7 mouse cellular contexts compared by ENCODE assay signal in genomic region chr17:33686760-33687159, GRCm38 (mm10). TPM values are rescaled to one million over a fixed set of nuclear protein-coding genes. Genes with fewer than 3 reads are reported as not detected.
DNase-seq lines count a peak whose midpoint lies in the region; ATAC-seq and TF ChIP-seq lines count a peak whose summit lies in the region.

TSS of gene Hnrnpm (minus strand) at chr17:33686860.

- TF ChIP-seq RAD21 in MEL (IDR thresholded peaks at IDR 0.05; ENCODE audit: low read depth, low read length): no peak

- 98% methylated on average over 1 of the region's 1 CpGs for WGBS in forebrain, embryonic 15.5 days
- WGBS in hindbrain, embryonic 13.5 days: 86% methylated on average over 1 of the region's 1 CpGs
- WGBS in liver, embryonic 15.5 days (ENCODE audit: insufficient replicate concordance): 76% methylated on average over 1 of the region's 1 CpGs

- no peak for TF ChIP-seq EP300 in MEL (IDR thresholded peaks at IDR 0.05; ENCODE audit: low read depth in 1 of 2, low read length in 2 of 2)

- peak within 1 kb of the TSS; percentile 61; the same call in 1 of the 2 replicates for H3K27ac ChIP-seq in MEL (ENCODE audit: control insufficient read depth, low read depth, low read length)
- H3K27ac ChIP-seq in forebrain, embryonic 15.5 days (replicated peaks): peak within 1 kb of the TSS; percentile 96
- H3K27ac ChIP-seq in hindbrain, embryonic 13.5 days: peak within 1 kb of the TSS; percentile 97
- H3K27ac ChIP-seq in liver, embryonic 15.5 days (replicated peaks): peak within 1 kb of the TSS; percentile 91

- H3K79me2 ChIP-seq in MEL (ENCODE audit: control insufficient read depth, insufficient read depth, low read length, poor library complexity): peaks cover 33% of the 10 kb centered on the region

- H3K9me3 ChIP-seq in E14TG2a.4 (ENCODE audit: low read length): no peaks in the 10 kb centered on the region
- no peaks in the 10 kb centered on the region for H3K9me3 ChIP-seq in MEL (replicated peaks; ENCODE audit: insufficient read depth, low read length)
- H3K9me3 ChIP-seq in forebrain, embryonic 15.5 days: no peaks in the 10 kb centered on the region
- no peaks in the 10 kb centered on the region for H3K9me3 ChIP-seq in hindbrain, embryonic 13.5 days
- no peaks in the 10 kb centered on the region for H3K9me3 ChIP-seq in liver, embryonic 15.5 days (replicated peaks)

- peak within 1 kb of the TSS; percentile 66 for H3K9ac ChIP-seq in MEL (ENCODE audit: control insufficient read depth, low read depth, low read length, poor library complexity, severe bottlenecking)
- H3K9ac ChIP-seq in forebrain, embryonic 15.5 days (replicated peaks): peak within 1 kb of the TSS; percentile 88
- H3K9ac ChIP-seq in hindbrain, embryonic 13.5 days: peak within 1 kb of the TSS; percentile 93; the same call in 1 of the 2 replicates
- H3K9ac ChIP-seq in liver, embryonic 15.5 days: no peak within 1 kb of the TSS

- no peak for TF ChIP-seq CTCF in E14TG2a.4 (conservative IDR thresholded peaks at IDR 0.05; ENCODE audit: low read length)
- TF ChIP-seq CTCF in MEL (IDR thresholded peaks at IDR 0.05 in 2 of 3, conservative IDR thresholded peaks at IDR 0.05 in 1 of 3; ENCODE audit: control insufficient read depth in 1 of 3, insufficient read depth in 1 of 3, low read depth in 2 of 3, low read length in 3 of 3, poor library complexity in 1 of 3, severe bottlenecking in 1 of 3): no peak

- peak within 1 kb of the TSS; percentile 64 for H3K4me2 ChIP-seq in forebrain, embryonic 15.5 days (replicated peaks)
- H3K4me2 ChIP-seq in hindbrain, embryonic 13.5 days: peak within 1 kb of the TSS; percentile 99
- peak within 1 kb of the TSS; percentile 85 for H3K4me2 ChIP-seq in liver, embryonic 15.5 days

- H3K36me3 ChIP-seq in E14TG2a.4 (ENCODE audit: insufficient read depth, low read length) (peaks cover 33% of the 10 kb centered on the region), MEL (ENCODE audit: control insufficient read depth in 1 of 2, insufficient read depth in 2 of 2, low read length in 2 of 2) (peaks cover 0 to 28% of the 10 kb centered on the region in 2 experiments; a peak in 2 of 4 replicates)
- peaks cover 8% of the 10 kb centered on the region; the same call in 1 of the 2 replicates for H3K36me3 ChIP-seq in forebrain, embryonic 15.5 days
- H3K36me3 ChIP-seq in hindbrain, embryonic 13.5 days: peaks cover 15% of the 10 kb centered on the region
- peaks cover 74% of the 10 kb centered on the region for H3K36me3 ChIP-seq in liver, embryonic 15.5 days (replicated peaks)

- ATAC-seq in forebrain, embryonic 15.5 days (replicated peaks): no peak
- ATAC-seq in hindbrain, embryonic 13.5 days (ENCODE audit: low FRiP score): no peak
- no peak for ATAC-seq in liver, embryonic 15.5 days (ENCODE audit: insufficient read depth)

- no peak for DNase-seq in MEL (ENCODE audit: low read depth, low spot score)
- no peak for DNase-seq in right cerebral cortex, postnatal 10 days (ENCODE audit: low spot score in 2 of 2)
- DNase-seq in cerebellum, postnatal 25 days: no peak

- no peak for TF ChIP-seq POLR2A in MEL (IDR thresholded peaks at IDR 0.05; ENCODE audit: control insufficient read depth in 1 of 2, insufficient read depth in 1 of 2, low read depth in 1 of 2, low read length in 2 of 2, poor library complexity in 1 of 2)

- H3K4me3 ChIP-seq in E14TG2a.4 (replicated peaks; ENCODE audit: low read length) (peak within 1 kb of the TSS; percentile 96), MEL (ENCODE audit: control insufficient read depth in 1 of 2, insufficient read depth in 1 of 2, low read depth in 2 of 2, low read length in 2 of 2) (peak within 1 kb of the TSS; percentile 61 to 65)
- peak within 1 kb of the TSS; percentile 53 for H3K4me3 ChIP-seq in forebrain, embryonic 15.5 days
- peak within 1 kb of the TSS; percentile 80 for H3K4me3 ChIP-seq in hindbrain, embryonic 13.5 days
- H3K4me3 ChIP-seq in liver, embryonic 15.5 days (replicated peaks): peak within 1 kb of the TSS; percentile 73

- H3K27me3 ChIP-seq in E14TG2a.4 (ENCODE audit: insufficient read depth, low read length): no peaks in the 10 kb centered on the region
- no peaks in the 10 kb centered on the region for H3K27me3 ChIP-seq in MEL (ENCODE audit: control insufficient read depth in 1 of 2, insufficient read depth in 2 of 2, low read length in 2 of 2)
- no peaks in the 10 kb centered on the region for H3K27me3 ChIP-seq in forebrain, embryonic 15.5 days
- H3K27me3 ChIP-seq in hindbrain, embryonic 13.5 days: no peaks in the 10 kb centered on the region
- H3K27me3 ChIP-seq in liver, embryonic 15.5 days: no peaks in the 10 kb centered on the region

- H3K4me1 ChIP-seq in E14TG2a.4 (replicated peaks; ENCODE audit: low read depth, low read length) (peaks cover 32% of the 10 kb centered on the region), MEL (ENCODE audit: control insufficient read depth in 1 of 2, insufficient read depth in 2 of 2, low read length in 2 of 2) (peaks cover 9 to 12% of the 10 kb centered on the region in 2 experiments)
- peaks cover 31% of the 10 kb centered on the region for H3K4me1 ChIP-seq in forebrain, embryonic 15.5 days
- H3K4me1 ChIP-seq in hindbrain, embryonic 13.5 days (replicated peaks): peaks cover 33% of the 10 kb centered on the region
- H3K4me1 ChIP-seq in liver, embryonic 15.5 days (replicated peaks): peaks cover 40% of the 10 kb centered on the region

TF ChIP-seq in MEL, 35 proteins besides CTCF, POLR2A, EP300 and RAD21:
- TF ChIP-seq ZMIZ1 (IDR thresholded peaks at IDR 0.05; ENCODE audit: low read depth, low read length) (no peak), UBTF (IDR thresholded peaks at IDR 0.05; ENCODE audit: borderline replicate concordance, insufficient read depth, low read depth, low read length) (no peak), MXI1 (IDR thresholded peaks at IDR 0.05; ENCODE audit: low read depth, low read length) (no peak), ELF1 (IDR thresholded peaks at IDR 0.05; ENCODE audit: low read depth, low read length) (no peak), E2F4 (IDR thresholded peaks at IDR 0.05; ENCODE audit: borderline replicate concordance, low read depth, low read length) (no peak), MYC (IDR thresholded peaks at IDR 0.05; ENCODE audit: low read depth, low read length) (no peak)

RNA-seq across cellular contexts. Expression of gene Hnrnpm, which starts in this region (rescaled TPM):
- total RNA-seq in MEL (2012; rRNA removed): 203 and 224 TPM in 2 replicates
- 100 to 1,000 TPM; 420 to 473 TPM for polyA plus RNA-seq in MEL (2012; ENCODE audit: insufficient read depth in 1 of 2, insufficient read length in 2 of 2, low read depth in 1 of 2, low replicate concordance in 2 of 2, missing spikeins in 1 of 2)
- polyA plus RNA-seq in forebrain, embryonic 15.5 days (2015; fragmentation: Nextera tagmentation; extraction: Ambion mirVana): 246 and 265 TPM in 2 replicates
- polyA plus RNA-seq in hindbrain, embryonic 13.5 days (2015; fragmentation: Nextera tagmentation; extraction: Ambion mirVana): 241 and 245 TPM in 2 replicates
- polyA plus RNA-seq in liver, embryonic 15.5 days (2015; fragmentation: Nextera tagmentation; extraction: Ambion mirVana): 117 and 122 TPM in 2 replicates
